Mouse (Mus musculus): Measurements from ENCODE around the gene Naa50.

Naa50 gene

DNA sequence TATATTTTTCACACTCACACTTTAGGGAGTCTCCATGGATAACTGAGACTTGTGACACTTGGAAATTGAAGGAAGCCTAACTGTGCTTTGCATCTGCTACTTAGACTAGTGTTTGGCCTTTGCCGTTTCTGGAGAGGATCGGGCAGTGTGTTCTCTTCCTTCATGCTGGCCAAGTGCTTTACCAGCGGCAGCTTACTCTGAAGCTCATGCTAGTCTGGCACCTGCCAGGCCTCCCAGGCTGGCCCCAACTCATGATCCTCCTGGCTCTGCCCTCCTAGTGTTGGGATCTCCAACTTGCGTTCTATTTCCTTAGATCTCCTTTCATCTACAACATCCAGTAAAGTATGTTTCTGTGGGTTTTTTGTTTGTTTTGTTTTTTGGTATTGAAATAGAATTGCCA, 60.5 kb downstream of the Naa50 start:
- no peak for DNase-seq (ENCODE audit: low spot score)

DNA sequence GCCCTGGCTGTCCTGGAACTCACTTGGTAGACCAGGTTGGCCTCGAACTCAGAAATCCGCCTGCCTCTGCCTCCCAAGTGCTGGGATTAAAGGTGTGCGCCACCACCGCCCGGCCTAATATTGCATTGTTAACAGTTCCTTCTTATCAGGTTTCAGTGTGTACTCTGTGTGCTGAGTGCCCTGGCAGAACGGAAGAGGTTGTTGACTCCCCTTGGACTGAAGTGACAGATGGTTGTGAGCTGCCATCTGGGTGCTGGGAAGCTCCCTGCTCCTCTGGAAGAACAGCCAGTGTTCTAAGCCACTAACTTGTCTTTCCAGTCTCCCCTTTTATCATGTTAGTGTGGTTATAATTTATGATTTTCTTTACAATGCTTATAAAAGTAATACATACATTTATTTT, 64.7 kb downstream of the Naa50 start:
- DNase-seq (ENCODE audit: low spot score): no peak

DNA sequence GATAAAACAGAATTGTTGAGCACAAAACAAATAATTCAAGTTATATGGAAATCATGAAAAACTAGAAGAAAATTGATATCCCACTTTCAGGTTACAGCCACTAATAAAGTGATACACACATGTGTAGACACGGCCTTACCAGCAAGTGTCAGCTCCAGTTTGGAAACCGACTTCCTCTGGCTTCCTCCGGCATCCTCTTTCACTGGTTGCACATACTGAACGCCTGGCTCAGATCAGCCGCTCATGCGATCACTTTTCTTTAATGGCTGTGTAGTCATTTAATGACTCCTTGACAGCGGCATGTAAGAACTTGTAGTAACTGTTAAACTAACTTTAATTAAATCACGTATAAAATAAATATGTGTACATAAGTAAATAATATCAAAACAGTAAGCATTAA, 66.3 kb downstream of the Naa50 start:
- DNase-seq (ENCODE audit: low spot score): no peak

DNA sequence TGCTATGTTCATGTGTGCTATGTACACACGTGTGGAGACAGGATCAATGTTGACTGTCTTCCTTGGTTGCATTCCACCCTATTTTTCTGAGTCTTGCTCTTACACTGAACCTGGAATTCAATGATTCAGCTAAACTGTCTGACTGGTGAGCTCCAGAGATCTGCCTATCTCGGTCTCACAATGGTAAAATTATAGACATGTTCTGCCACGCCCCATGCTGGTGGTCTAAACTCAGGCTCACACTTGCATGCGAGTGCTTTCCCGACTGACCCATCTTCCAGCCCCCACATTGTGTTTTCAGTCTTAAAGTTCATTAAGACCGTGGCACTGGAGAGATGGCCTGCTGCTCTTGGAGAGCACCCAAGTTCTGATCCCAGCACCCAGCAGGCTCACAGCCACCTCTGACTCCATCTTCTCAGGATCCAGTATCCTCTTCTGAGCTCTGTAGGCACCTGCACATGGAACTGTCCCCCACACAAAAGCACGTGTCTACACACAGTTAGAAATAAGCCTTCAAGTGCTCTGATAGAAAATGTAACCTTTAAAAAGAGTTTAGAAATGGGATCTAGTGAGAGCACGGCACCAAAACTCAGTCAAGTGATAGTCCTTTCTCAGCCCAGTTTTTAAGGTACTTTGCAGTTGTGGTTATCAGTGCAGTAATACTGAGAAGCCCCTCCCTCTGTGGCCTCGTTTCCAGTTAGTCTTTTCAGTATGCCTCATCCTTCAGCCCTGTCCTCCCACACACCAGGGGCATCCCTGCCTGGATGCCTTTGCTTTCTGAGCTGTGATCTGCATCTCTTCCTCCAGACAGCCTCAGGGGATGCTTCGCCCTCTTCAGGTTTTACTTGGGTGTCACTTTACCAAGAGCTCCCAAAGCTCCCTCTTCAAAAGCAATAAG, 70.8 kb downstream of the Naa50 start:
- no peak for DNase-seq (ENCODE audit: low spot score)

DNA sequence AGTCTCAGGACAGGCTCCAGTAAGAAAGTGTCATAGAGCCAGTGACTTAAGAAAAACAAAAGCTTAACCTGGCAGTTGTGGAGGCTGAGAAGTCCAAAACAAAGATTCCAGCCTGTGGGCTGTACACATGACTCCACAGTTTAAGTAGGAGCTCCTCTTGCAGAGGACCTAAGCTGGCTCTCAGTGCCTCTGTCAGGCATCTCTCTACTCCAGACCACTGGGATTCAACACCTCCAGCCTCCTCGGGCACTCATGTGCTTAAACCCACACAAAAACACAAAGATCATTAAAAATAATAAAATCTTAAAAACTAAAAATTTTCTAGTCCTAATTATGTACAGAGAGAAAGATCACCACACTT, 71.4 kb downstream of the Naa50 start:
- DNase-seq (ENCODE audit: low spot score): no peak

DNA sequence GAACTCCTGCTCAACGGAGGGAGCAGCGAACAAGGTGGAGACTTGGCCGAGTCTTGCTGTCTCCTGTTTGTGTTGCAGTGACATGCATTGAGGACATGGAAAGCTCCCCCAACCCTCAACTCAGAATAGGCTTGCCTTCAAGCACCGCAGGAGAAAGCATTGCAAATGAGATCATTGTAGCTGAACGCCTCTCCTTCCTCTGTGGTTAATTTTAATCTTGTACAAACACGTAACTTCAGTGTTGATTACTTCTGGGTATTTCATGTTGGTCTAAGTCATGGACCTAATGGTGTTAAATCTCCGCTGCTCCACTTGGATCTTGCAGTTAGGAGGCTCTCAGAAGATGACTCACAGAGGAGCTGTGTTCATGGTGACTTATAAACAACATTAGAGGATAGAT, 73.1 kb downstream of the Naa50 start:
- no peak for DNase-seq (ENCODE audit: low spot score)
